Mouse (Mus musculus) layer of hippocampus, adult 8-10 months (tissue): ENCODE results near the gene Slc9b1. TPM values are rescaled to one million over a fixed set of nuclear protein-coding genes. Genes with fewer than 3 reads are reported as not detected.

ENCODE experiments used
- DNase-seq, 2 experiments: peaks; one replicate each; pipeline ENCODE4 v3.0.0; 2022; ENCODE audit warnings: low spot score in 2 of 2
- total RNA-seq, 4 experiments: library from RNA; stranded (reverse); gene quantifications; 2 replicates each; pipeline ENCODE4 v1.2.4; 2022

Slc9b1 gene
- total RNA-seq, 4 experiments from 2014 or later: 0.39 to 2.0 (median 1.0) TPM

- DNase-seq: no peak
These were observed 32.0 kb downstream of the Slc9b1 start for GRCm38 (mm10) chr3:135379868-135380267.

- no peak for DNase-seq
These were observed 45.4 kb downstream of the Slc9b1 start for GRCm38 (mm10) chr3:135393186-135393585.

- DNase-seq: no peak
These were observed 47.3 kb downstream of the Slc9b1 start for GRCm38 (mm10) chr3:135395085-135395484.

GRCm38 (mm10) chr3:135396081-135396480 is 48.3 kb downstream of the Slc9b1 start:
- no peak for DNase-seq

- no peak for DNase-seq
These were observed 49.3 kb downstream of the Slc9b1 start for GRCm38 (mm10) chr3:135397112-135397511.

- peak; percentile 47 to 87 for DNase-seq
These were observed 54.4 kb downstream of the Slc9b1 start for GRCm38 (mm10) chr3:135402201-135402658.

- DNase-seq: no peak
These were observed 55.4 kb downstream of the Slc9b1 start for GRCm38 (mm10) chr3:135403211-135403610.

- DNase-seq: no peak
These were observed 56.0 kb downstream of the Slc9b1 start for GRCm38 (mm10) chr3:135403856-135404255.

- DNase-seq: no peak
These were observed 56.8 kb downstream of the Slc9b1 start for GRCm38 (mm10) chr3:135404599-135404998.

GRCm38 (mm10) chr3:135407351-135407750 is 59.5 kb downstream of the Slc9b1 start:
- no peak for DNase-seq

- no peak for DNase-seq
These were observed 61.4 kb downstream of the Slc9b1 start for GRCm38 (mm10) chr3:135409219-135409618.

GRCm38 (mm10) chr3:135411056-135411455 is 63.2 kb downstream of the Slc9b1 start:
- no peak for DNase-seq

- no peak for DNase-seq
These were observed 64.0 kb downstream of the Slc9b1 start for GRCm38 (mm10) chr3:135411824-135412223.

- DNase-seq: no peak
These were observed 69.4 kb downstream of the Slc9b1 start for GRCm38 (mm10) chr3:135417245-135417644.

- no peak for DNase-seq
These were observed 70.0 kb downstream of the Slc9b1 start for GRCm38 (mm10) chr3:135417799-135418198.

- DNase-seq: no peak
These were observed 72.9 kb downstream of the Slc9b1 start for GRCm38 (mm10) chr3:135420542-135421309.

- DNase-seq: no peak
These were observed 73.4 kb downstream of the Slc9b1 start for GRCm38 (mm10) chr3:135421310-135421594.

- no peak for DNase-seq
These were observed 74.5 kb downstream of the Slc9b1 start for GRCm38 (mm10) chr3:135422232-135422855.

- DNase-seq: peak; percentile 71 to 76
These were observed 75.2 kb downstream of the Slc9b1 start for GRCm38 (mm10) chr3:135422856-135423607.

GRCm38 (mm10) chr3:135423608-135424212 is 75.9 kb downstream of the Slc9b1 start, which contains the start of gene Cisd2:
Cisd2 (minus strand) TSS chr3:135423925.
- DNase-seq: no peak

- DNase-seq: no peak
These were observed 89.2 kb downstream of the Slc9b1 start for GRCm38 (mm10) chr3:135436901-135437616.
